Mouse (Mus musculus) adrenal gland, postnatal 36 days (tissue): ENCODE results near the gene Tctn1. TPM values are rescaled to one million over a fixed set of nuclear protein-coding genes. Genes with fewer than 3 reads are reported as not detected.
"Not testable (repeated sequence)": the region's sequence is repeated elsewhere in the genome, so short reads cannot be mapped to it uniquely, and the experiment has no call there.

ENCODE experiments used
- DNase-seq, 2 experiments: peaks; one replicate each; pipeline ENCODE4 v3.0.0; 2021; ENCODE audit warnings: mixed read lengths in 1 of 2
- total RNA-seq, 2 experiments: library from RNA; stranded (reverse); gene quantifications; 2 replicates each; pipeline ENCODE4 v1.2.3; 2021

Tctn1 gene
- total RNA-seq, 2 experiments from 2014 or later, result 12.0 to 16.2 TPM

DNA sequence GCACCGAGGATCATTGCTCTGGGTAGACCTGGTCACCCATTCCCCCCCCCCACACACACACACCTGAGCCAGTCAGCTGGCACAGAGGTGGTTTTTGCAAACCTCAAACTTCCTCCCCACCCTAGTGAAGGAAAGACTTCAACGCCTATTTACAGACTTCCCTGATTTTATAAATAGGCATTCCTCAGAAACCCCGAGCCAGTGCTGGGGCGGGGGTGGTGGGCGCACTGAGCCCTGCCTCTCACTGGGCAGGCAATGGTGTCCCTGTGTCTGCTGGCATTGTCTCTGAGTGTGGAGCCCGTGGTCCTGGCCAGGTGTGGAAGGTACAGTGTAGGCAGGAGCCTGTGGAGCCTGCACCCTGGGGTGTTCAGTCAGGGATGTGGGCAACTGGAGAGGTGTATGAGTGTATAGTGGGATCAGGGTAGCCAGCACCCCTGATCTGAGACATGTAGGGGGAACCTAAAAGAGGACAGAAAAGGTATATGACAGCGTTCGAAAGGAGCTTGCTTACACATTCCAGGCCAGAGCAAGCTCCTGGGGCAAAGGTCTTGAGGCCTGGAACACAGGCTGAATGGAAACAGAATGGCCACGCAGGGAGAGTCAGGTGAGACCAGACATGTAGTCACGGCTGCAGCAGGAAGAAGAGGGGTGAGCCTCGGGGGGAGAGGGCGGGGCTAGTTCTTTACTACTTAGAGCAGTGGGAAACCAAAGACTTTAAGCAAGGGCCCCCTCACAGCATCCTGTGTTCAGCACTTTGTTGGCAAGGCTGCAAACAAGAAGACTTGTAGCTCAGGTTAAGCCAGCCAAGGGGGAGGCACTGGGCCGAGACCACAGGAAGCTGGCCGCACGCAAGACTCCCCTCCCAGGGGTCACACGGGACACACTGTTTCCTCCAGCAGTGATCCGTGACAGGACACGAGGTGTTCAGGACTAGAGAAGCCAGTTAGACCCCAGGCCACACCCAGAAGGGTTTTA lies 44.3 kb downstream of the Tctn1 start:
- peak in 1 of 2 experiments; percentile 25 for DNase-seq

DNA sequence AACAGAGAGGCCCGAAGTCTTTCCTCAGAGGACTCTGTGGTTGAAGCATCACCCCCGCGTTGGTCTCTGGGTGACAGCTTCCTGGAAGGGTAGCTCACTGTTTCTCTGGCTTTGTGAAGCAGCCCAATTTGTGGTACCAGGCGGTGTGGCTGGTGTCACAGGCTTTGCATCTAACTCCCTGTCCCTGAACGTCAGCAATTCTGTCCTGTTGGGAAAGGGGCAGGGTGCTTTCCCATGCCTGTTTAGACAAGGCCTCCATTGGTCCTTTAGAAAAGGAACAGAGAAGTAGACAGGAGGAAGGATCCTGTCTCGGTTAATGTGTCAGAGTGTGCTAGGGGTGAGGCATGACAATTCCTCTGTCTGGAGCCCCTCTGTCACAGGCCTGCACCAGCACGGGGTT lies 45.3 kb downstream of the Tctn1 start:
- no peak for DNase-seq

DNA sequence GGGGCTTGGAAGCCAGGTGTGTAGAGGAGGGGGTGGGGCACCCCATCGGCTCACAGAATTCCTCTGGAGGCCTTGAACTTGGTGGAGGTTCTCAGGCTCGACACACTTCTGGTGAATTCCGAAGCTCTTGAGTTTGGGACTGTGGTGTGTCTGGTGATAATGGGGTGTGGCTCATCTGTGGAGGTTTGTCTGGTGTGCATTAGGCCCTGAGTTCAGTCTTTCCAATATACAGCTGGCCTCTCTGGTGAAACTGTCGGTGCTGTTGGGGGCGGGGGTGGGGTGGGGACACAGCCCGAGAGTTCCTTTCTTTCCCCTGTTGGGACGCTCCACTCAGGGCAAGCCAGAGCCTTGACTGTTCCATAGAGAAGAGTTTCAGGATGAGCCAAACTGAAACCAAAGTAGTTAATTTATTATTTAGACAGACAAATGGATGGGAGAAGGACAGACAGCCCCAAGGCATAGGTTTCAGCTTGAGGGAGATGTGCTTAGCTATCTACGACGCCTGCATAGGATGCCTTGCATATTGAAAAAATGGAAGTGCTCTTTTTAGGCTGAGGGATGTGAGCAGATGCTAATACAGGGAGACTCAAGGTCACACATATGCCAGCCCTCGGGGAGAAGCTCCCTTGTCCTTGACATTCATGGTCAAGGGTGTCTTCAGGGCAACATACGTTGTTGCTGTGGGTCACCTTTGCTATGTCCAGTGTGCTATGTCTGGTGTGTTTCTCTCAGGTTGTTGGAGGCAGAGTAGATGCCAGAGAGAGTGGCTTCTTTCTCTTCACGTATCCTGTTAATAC lies 46.0 kb downstream of the Tctn1 start:
- DNase-seq, result no peak

DNA sequence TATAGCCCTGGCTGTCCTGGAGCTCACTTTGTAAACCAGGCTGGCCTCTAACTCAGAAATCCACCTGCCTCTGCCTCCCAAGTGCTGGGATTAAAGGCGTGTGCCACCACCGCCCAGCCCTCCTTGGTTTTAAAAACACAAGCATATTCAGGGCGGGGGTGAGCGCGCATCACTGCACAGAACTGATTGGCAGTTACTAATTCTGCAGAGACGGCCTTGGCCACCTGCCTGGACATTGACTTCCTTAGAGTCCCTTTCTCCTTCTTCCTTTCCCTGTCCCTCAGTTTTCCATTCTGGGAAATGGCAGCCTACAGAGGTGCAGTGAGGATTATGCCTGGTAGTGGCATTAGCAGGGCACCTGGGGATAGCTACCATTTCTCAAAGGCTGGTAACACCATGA lies 46.6 kb downstream of the Tctn1 start:
- DNase-seq, result no peak

DNA sequence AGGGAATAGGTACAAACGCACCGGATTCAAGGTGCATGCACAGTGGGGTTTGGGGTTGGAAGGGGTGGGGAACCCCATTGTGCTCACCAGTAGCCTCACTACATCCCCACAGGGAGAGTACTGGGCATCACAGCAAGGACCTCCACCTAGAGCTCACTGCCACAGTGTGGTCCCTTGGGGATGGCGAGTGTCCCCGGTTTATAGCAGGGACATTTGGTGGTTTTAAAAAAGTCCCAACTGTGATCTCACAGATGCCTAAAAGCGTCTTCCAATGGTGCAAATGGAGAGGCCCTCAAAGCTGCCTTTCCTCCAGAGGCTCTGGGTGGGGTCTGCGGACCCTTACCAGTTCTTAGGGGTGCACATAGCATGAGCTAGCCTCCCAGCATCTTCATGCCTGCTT lies 50.4 kb downstream of the Tctn1 start:
- no peak for DNase-seq

DNA sequence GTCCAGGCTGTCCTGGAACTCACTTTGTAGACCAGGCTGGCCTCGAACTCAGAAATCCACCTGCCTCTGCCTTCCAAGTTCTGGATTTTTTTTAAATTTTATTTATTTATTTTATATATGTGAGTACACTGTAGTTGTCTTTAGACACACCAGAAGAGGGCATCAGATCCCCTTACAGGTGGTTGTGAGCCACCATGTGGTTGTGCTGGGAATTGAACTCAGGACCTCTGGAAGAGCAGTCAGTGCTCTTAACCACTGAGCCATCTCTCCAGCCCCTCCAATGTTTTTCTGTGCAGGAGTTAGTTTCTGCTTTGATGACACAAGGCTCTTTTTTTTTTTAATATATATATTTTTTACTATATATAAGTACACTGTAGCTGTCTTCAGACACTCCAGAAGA lies 51.4 kb downstream of the Tctn1 start:
- not testable (repeated sequence) for DNase-seq

DNA sequence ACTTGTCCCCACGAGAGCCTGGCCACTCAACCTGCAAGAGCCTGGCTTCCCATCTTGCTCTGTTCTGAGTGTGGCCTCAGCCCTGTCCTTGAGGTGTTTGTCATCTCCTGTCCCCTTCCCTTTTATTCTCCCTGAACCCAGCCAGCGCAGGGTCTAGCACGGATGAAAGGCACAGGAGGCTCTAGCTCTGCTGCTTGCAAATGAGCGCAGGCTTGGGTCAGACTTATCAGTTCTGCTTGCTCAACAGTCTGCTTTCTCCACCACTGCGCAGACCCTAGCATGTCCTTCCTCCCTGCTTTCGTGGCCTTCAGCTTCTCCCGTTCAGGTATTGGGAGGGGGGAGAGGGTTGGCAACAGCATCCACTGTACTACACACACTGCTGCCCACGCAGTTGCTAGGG lies 52.1 kb downstream of the Tctn1 start:
- no peak for DNase-seq

DNA sequence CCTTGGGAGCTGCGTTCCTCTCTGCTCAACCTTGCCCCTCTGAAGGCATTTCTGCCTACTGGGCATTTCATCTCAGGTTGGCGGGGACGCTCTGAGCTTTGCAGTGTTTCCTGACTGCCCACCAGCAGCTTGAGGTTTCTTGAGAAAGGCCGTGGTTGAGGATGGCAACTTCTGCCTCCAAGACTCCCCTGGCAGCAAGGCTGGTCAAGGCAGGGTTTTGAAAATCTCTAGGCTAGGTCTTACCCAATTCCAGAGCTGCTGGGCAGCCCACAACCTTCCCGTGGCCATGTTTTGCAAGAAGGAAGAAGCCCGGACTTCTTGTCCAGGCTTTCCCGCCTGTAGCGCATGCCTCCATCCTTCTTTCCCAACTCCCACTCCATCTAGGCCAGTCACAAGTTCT lies 53.4 kb downstream of the Tctn1 start:
- DNase-seq, result no peak

DNA sequence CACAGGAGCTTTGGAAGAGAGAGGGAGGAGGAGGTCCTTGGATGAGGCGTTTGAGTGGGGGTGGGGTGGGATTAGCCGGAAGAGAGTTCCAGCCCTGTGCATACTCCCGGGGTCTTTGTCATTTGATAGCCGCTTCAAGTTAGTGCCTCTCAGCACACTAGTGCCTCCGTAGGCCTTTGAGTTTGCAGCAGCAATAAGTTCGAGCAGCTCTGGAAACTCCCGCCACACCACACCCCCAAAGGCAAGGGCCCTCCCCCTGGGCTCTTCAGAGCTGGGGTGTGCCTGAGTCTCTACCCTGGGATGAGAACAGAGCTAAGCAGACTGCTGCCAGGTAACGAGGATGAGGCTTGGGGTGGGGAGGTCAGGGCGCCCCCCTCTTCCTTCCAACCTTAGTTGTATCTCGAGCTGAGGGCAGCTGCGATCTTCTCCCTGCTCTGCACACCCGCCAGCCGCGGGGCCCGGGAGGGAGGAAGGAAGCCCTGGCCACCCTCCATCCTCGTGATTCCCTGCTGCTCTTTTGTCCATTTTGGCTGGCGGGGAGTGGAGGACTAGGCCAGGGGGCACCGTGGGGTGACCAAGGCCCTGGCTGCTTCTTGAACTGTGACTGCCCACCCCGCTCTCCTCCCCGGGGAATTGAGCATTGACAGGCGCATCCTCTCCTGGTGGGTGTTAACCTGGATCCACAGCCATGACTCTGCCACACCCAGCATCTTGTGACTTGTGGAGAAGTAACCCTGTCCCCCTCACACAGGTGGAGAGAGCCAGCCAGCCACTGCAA lies 54.5 kb downstream of the Tctn1 start:
- DNase-seq, result peak; percentile 33 to 63

DNA sequence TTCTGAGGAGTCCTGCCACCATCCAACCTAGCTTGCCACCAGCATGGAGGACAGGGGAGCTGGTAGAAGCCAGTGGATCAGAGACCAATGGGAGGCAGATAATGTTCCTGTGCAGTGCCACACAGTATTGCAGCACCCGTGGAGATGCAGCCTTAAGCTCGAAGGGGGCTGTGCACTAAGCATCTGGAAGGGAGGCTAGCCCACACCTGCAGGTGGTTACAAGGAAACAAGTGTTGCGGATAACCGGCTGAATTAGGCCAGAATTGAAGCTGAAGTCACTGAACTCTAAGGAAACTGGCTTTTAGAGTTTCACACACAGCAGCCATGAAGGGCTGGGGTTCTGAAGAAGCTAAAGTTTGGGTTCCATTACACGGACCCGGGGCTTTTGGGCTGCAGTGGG lies 55.4 kb downstream of the Tctn1 start:
- DNase-seq, result no peak

DNA sequence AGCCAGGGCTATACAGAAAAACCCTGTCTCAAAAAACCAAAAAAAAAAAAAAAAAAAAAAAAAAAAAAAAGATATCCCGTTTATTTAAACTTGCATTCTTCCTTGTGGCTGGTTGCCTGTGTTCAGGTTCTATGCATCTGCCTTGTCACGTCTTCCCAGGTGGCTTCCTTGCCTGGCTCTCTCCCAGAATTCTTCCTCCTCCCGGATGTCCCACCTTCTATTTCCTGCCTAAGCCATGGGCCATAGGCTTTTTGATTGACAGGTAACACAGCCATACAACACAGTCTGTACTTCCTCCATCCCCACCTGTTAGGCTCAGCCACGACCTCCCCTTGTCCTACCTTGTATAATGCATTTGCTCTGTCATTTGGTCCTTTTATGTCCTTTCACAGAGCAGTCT lies 57.8 kb downstream of the Tctn1 start, which contains the start of gene Hvcn1:
Gene Hvcn1 (plus strand): TSS at position 330 of the 400 bp plus-strand sequence.
- no peak for DNase-seq

DNA sequence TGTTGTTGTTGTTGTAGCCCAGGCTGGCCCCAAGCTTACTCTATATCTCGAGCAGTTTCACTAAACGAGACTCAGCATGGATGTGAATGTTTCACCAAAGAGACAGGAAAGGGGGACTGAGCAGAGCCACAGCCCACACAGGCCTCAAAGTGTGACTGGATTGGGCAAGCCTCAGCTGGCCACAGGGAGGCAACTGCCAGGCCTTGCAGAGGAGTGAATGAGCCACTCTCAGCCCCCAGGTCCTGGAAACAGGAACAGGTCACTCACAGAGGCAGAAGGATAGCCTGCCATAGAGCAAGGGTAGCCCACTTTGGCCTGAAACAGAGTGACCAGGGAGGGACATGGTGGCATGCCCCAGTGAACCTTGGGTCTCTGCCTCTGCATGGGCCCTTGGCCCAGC lies 60.1 kb downstream of the Tctn1 start:
- DNase-seq, result no peak

DNA sequence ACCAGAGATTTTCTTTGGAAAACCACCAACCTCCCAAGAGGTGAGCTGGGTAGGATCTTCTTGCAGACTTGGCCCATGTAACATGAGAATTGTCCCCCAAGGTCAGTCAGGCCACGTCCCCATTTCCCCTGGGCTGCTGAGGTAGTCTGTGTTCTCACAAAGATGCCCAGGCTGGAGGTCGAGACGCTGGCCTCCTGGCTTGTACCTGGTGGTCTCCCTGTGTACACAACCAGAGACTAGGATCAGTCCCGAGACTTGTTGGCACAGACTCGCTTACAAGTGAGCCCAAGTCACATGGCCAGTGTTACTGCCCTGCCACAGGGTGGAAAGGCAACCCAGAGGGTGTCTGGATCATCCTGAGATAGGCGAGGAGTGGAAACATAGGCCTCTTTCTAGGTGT lies 62.4 kb downstream of the Tctn1 start:
- DNase-seq, result no peak

DNA sequence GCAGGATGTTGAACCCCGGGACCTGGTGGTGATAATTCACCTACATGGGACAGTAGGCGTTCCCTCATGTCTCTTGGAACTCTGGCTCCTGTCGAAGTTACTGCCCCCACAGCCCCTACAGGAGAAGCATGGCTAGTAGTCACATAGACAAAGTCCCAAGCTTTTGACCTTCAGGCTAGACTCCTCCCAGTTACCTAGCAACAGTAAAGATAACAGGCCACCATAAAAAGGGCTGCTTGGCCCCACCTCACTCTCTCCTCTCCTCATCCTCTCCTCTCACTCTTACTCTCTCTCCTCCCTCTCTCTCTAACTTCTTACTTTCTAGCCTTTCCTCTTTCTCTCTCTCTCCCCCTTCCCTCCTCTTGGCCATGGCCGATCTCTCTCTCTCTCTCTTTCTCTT lies 63.4 kb downstream of the Tctn1 start:
- DNase-seq, result no peak

DNA sequence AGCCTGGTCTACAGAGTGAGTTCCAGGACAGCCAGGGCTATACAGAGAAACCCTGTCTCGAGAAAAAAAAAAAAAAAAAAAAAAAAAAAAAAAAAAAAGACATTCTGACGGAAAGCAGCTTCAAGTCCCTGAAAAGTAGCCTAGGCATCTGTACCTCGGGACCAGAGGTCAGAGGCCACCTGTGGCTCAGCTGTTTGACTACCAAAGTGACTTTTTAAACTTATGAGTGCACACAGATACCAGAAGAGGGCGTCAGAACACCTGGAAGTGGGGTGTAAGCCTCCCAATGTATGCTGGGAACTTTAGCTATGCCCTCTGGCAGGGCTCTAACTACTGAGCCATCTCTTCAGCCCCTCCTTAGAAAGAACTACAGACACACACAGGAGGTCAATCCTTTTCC lies 71.9 kb downstream of the Tctn1 start:
- no peak for DNase-seq

DNA sequence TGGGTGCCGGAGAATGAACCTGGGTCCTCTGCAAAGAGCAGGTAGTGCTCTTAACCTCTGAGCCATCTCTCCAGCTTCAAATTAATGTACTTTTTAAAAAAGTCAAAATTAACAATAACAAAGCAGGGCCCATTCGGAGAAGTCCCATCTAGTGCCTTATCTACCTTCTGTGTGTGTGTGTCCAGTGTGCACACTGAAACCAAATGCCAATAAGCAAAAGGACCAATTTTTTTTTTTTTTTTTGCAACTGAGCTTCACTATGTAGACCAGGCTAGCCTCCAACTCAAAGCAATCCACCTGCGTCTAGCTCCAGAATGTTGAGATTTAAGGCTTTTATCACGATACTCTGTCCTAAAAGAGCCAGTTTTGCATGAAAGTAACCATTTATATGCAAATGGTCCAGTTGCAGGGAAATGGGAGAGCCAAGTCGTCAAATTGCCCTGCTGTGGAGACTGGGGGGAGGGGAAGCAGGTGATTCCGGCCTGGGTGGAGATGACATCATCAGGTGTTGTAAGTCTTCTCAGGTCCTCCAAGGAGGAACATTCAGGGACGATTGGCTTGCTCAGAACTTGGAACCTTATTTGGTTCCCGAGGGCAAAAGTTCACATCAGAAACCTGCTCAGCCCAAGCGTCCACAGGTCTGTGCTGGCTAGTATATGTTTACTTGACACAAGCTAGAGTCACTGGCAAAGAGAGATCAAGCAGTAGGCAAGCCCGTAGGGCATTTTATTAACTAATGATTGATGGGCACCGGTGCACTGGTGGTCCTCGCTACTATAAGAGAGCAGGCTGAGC lies 72.8 kb downstream of the Tctn1 start:
- DNase-seq, result no peak

DNA sequence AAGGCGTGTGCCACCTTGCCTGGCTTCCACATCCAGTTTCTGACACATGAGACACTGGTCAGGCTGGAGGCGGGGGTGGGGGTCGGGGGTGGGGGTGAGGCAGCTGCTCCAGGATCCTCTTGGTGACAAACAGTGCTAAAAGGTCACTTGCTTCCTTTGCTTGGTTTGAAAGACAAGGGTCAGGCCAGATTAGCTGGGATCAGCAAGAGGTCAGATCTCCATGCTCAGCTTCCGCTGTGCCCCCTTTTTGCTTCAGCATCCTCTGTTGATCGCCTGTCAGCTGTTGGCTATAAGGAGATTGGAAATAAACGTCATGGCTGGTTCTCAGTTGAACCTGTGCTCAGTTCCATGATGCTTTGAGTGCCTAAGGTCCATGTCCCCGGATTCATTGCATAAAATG lies 73.8 kb downstream of the Tctn1 start:
- DNase-seq, result no peak

DNA sequence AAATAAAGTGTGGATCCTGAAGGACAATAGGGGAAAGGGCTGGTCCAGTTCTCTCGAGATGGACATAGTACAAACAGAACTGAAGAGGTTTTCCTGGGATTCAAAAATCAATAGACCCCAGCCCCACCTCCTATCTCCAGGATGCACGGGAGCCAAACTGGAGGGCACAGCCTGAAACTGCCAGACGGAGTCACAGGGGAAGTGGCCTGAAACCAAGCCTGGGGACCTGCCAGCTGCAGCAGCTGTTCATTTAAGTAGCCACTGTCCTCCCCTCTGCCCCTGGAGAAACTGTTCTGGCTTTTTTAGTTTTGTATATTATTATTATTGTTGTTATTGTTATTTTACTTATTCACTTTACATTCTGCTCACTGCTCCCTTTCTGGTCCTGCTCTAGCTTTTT lies 75.1 kb downstream of the Tctn1 start:
- DNase-seq, result no peak
